Mouse (Mus musculus) bone marrow macrophage, adult 2 months (primary cell): Measurements from ENCODE around the gene Slc25a33.

Experiments
- CTCF ChIP-seq: IDR thresholded peaks from 2 replicates; pipeline ENCODE4 v1.5.1; 2012; ENCODE audit warnings: low read depth, mild to moderate bottlenecking, low read length, moderate library complexity
- POLR2A ChIP-seq: IDR thresholded peaks from 2 replicates; pipeline ENCODE4 v1.6.1; 2012; ENCODE audit warnings: mild to moderate bottlenecking, low read depth, low read length, borderline replicate concordance

GRCm38 (mm10) chr4:149711485-149711884, 62.6 kb downstream of the Slc25a33 start:
- TF ChIP-seq CTCF, result no peak
- TF ChIP-seq POLR2A, result no peak
